Mouse (Mus musculus) layer of hippocampus, adult 9-11 months (tissue): ENCODE measurements around the gene Esp6.
"Not testable (repeated sequence)": the region's sequence is repeated elsewhere in the genome, so short reads cannot be mapped to it uniquely, and the experiment has no call there.

Experiments
- DNase-seq: peaks from one replicate; pipeline ENCODE4 v3.0.0; 2022

Gene Esp6

DNA sequence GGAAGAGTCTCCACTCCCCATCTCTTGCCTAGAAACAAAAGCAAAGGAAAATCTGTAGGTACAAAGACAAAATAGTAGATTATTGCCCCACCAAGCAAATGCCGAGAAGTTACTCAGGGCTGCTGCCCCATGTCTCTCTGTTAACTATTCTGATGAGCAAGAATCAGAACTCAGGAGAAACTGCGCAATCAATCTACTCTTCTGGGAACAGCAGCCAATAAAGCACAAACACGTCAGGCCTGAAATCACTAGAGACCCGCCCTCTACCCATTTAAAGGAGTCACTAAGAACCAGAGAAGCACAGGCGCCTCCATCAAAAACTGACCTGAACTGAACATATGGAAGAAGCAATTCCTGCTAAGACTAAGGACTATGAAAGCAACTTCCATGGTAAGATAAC is at the start of gene Esp6:
TSS of gene Esp6 (plus strand) at position 301 of the 400 bp plus-strand sequence.
- DNase-seq: no peak

DNA sequence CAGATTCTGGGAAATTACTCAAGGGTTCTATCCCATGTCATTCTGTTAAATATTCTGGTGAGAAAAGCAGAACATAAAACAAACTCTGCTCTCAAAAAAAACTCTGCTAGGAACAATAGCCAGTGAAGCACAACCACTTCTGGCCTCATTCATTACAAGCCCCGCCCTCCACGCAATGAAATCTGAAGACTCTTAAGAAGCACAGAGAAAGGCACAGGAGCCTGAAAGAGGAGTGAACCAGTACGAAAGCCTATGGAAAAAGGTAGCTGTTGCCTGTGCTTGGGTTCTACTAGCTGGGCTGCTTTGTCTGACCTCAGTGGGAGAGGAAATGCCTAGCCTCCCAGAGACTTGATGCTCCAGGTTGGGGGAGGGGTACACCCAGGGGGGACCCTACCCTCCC is 41.5 kb upstream of the Esp6 start, which contains the start of gene Esp8:
TSS of gene Esp8 (plus strand) at position 205 of the 400 bp plus-strand sequence.
- DNase-seq: no peak

DNA sequence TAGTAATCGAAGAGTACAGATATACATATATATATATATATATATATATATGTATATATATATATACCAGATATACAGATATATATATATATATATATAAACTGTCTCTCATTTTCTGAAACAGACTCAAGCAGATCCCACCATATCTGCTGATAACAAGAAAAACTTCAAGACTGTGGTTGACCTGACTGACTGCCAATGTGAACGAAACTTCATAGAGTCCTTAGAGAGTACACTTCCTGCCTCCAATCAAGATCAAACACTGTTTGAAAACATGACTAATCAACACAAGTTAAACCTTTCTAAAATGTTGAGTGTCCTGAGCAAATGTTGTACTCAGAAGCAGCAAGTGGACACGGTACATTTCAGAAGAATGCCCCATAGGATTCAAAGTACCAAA is 31.5 kb upstream of the Esp6 start:
- no peak for DNase-seq

DNA sequence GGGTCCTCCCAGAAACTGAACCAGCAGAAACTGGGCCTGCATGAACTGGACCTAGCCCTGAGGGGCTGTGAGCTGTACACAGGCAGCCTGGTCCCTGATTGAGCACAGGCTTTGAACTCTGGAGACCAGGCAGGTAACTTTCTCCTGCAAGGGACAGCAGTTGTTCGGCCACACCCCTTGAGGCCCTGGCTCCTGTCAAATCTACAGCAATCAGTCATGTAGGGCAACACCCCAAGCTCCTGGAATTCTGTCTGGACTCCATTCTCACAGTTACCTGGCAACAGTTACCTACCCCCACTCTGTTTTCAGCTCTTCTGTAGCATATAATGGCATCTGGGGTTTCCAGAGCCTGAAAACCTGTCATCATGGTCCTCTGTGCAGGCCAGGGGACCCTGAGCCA is 30.2 kb upstream of the Esp6 start:
- no peak for DNase-seq

DNA sequence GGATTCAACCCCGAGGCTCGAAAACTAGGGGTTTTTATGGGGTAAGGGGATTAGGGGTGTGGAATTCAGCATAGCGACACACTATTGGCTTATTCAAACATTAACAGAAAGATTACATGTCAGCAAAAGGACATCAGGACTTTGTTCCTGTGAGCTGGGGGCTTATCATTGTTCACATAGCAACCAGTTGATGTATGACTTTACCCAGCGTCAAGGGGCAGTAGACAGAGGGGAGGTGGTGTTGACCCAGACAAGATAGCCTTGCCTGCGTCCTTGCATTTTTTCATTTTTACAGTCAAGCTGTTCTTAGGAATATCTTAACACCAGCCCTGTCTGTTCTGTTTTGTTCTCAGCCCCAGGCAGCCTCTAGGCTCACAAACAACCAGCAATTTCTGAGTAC is 14.3 kb upstream of the Esp6 start:
- DNase-seq: not testable (repeated sequence)

DNA sequence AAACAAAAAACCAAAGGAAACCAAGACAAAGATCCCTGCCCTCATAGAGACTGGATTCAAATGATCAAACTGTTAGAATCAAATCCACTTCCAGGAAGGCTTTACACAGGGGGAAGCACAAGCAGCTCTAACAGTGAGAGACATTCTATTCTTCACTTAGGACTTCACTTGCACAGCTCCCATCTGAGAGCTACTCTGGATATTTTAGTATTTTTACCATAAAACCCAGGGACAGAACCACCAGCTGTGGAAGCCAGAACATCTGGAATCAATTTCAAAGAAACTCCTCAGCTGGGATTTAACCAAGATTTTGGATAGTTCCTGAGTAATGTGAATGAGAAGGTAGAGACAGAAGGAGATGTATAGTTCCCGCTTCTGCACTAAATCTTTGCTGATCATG is 7.8 kb upstream of the Esp6 start:
- no peak for DNase-seq

DNA sequence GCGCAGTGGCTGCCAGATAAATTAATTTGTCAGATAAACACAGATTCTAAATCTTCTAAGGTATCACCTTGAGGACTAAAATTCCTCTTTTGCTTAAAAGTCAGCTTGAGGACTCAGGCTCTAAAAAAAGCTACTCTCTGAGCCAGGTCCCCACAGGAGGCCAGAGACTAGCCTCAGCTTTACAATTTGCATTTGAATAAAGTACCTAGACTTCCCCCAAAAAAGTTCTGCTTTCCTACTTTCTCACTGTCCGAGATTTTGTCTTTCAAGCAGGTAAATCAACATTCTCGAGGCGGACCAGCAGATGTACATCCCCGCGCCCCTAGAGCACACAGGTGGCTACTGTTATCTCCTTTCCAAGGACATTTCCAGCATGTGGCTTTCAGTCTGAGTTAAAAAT is 22.6 kb downstream of the Esp6 start:
- not testable (repeated sequence) for DNase-seq

DNA sequence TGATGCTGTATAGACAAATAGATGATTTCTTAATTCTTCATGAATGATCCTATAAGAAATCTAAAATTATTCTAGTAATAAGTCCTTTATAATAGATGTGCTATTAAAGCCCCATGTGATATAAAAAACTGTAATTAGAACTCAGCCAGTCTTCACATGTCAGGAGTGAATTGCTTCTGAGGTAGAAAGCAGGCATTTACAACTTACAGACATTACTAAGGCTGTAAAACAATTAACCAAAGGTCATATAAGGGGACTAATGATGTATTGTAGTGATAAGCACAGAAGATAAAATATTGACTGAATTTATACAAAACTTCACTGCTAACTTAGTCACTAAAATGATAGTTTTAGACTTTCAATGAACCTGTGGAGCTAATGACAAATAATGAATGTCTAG is 30.0 kb downstream of the Esp6 start:
- no peak for DNase-seq

DNA sequence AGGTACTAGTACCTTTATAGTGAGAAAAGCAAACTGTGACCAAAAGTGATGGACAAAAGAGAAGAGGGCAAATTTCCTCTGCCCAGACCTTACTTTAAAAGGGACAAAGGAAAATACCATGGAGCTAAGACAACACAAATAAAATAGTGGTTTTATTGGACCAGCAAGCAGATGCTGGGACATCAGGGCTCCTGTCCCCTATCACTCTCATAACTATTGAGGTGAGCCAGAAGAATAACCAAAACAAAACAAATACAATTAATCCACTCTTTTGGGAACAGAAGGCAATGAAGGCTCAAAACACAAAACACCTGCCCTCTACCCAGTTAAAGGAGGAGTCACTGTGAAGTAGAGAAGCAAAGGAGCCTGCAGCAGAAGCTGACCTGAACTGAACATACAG is 37.0 kb downstream of the Esp6 start, which contains the start of gene Esp4:
TSS of gene Esp4 (plus strand) at position 301 of the 400 bp plus-strand sequence.
- no peak for DNase-seq
